Mouse (Mus musculus) liver, postnatal 0 days (tissue): ENCODE results near the gene Ddx42.

Source experiments
- CTCF ChIP-seq: sonication (generic); IDR thresholded peaks from 2 replicates; pipeline ENCODE4 v1.5.1; 2016; ENCODE audit warnings: antibody characterized with exemption, low read depth
- EP300 ChIP-seq: IDR thresholded peaks from 2 replicates; pipeline ENCODE4 v1.6.1; 2016; ENCODE audit warnings: antibody characterized with exemption, low read depth, mild to moderate bottlenecking

GRCm38 (mm10) chr11:106274374-106274773 lies 57.6 kb downstream of the Ddx42 start:
- TF ChIP-seq CTCF (no peak), EP300 (no peak)
